Mouse (Mus musculus) thymus, postnatal 25 days (tissue): ENCODE data around the gene Hdgfl1.
A peak's percentile ranks its signal among the peaks of the same experiment; 100 is the strongest.

ENCODE experiments used
- DNase-seq: peaks from one replicate; pipeline ENCODE4 v3.0.0; 2022

The Hdgfl1 gene

DNA sequence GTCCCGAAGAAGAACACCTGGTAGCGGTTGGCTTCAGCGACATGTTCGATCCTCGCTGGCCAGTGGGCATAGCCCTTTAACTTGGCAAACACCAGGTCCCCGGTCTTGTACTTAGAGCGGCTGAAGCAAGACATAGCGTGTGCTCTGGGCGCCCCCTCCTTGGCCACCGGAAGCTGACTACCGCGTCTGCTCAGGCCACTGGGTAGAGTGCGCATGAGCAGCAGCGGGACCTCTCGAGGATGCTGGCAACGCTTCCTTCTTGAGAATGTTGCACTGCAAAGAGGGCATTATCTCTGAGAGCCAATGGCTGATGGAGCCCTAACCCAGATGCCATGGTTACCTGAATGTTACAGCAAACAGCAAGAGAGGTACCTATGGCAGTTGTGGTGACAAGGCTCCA is at the start of gene Hdgfl1:
Hdgfl1 (minus strand) TSS at position 211 of the 400 bp plus-strand sequence.
- no peak for DNase-seq

DNA sequence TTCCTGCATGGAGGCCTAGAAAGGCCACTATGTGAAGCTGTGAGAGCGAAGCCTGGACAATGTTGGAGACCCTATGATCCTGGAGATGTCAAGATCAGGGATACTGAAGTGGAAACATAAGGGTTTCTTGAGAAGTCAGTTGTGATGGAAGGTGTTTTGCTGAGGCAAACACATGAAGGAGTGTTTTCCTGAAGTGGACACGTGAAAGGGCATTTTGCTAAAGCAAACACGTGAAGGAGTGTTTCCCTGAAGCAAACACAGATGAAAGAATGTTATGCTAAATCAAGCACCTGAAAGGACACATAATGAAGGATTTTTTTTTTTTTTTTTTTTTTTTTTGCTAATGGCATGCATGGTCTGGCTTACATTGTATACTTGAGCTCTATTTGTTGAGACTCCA is 25.5 kb upstream of the Hdgfl1 start:
- no peak for DNase-seq

DNA sequence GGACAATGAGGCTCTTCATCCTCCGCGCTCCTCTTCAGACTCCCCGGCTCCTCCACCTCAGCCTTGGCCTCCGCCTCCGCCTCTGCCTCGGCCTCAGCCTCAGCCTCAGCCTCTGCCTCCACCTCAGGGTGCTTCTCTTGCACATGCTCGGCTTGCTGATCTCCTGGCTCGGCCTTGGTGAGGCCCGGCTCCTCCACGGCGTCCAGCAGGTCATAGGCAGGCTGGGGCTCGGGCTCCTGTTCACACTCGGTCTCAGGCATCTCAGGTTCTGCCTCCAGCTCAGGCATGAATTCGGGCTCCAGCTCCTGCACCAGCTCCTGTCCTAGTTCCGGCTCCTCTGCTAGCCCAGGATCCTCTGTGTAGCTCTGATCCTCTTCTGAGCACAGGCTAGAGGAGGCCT is 541 bp downstream of the Hdgfl1 start:
- peak; percentile 1 for DNase-seq

GRCm38 (mm10) chr13:26761966-26762803 is 7.8 kb downstream of the Hdgfl1 start:
- DNase-seq, result no peak

GRCm38 (mm10) chr13:26752863-26753262 is 17.1 kb downstream of the Hdgfl1 start:
- no peak for DNase-seq

GRCm38 (mm10) chr13:26752414-26752813 is 17.6 kb downstream of the Hdgfl1 start:
- DNase-seq, result no peak

- DNase-seq, result no peak
These were observed 24.1 kb downstream of the Hdgfl1 start for GRCm38 (mm10) chr13:26745760-26746457.

- DNase-seq, result no peak
These were observed 24.8 kb downstream of the Hdgfl1 start for GRCm38 (mm10) chr13:26745059-26745759.

GRCm38 (mm10) chr13:26744068-26744467 is 25.9 kb downstream of the Hdgfl1 start:
- no peak for DNase-seq

- no peak for DNase-seq
These were observed 35.0 kb downstream of the Hdgfl1 start for GRCm38 (mm10) chr13:26734981-26735380.

DNA sequence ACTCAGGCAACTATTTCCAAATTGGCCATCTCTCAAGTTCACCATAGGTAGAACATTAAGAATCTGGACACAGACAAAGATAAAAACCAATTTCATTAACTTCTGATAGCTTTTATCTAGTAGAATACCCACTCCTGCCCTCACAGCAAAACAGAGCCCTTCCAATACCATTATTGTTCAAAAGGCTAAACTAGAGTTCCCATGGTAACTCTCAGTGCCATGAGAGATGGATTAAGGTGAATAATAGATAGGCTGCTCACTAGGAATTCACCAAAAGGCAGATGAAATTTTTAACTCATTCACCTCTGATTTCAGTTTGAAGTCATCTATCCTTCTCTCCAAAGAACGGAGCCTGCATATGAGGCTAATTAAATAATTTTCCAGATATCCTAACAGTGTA is 45.7 kb downstream of the Hdgfl1 start:
- DNase-seq, result no peak

- no peak for DNase-seq
These were observed 48.6 kb downstream of the Hdgfl1 start for GRCm38 (mm10) chr13:26721333-26721732.

GRCm38 (mm10) chr13:26720917-26721316 is 49.0 kb downstream of the Hdgfl1 start:
- no peak for DNase-seq

- no peak for DNase-seq
These were observed 50.7 kb downstream of the Hdgfl1 start for GRCm38 (mm10) chr13:26719146-26719715.
